Mouse (Mus musculus) olfactory bulb, adult 2 months (tissue): ENCODE measurements around the gene Alox12. TPM values are rescaled to one million over a fixed set of nuclear protein-coding genes. Genes with fewer than 3 reads are reported as not detected.

Source experiments
- H3K27ac ChIP-seq: fragments of 200-500 bp; 2 replicates; pipeline ENCODE4 v1.5.1; 2012; ENCODE audit warnings: low read depth, low read length; ENCODE audit not compliant: insufficient read depth
- H3K4me1 ChIP-seq: fragments of 200-500 bp; 2 replicates; pipeline ENCODE4 v1.6.1; 2012; ENCODE audit warnings: low read length; ENCODE audit not compliant: control insufficient read depth, insufficient read depth
- H3K4me3 ChIP-seq: fragments of 200-500 bp; 2 replicates; pipeline ENCODE4 v1.5.1; 2012; ENCODE audit warnings: mild to moderate bottlenecking, low read depth, low read length, moderate library complexity; ENCODE audit not compliant: insufficient read depth
- CTCF ChIP-seq: fragments of 200-500 bp; IDR thresholded peaks from 2 replicates; pipeline ENCODE4 v1.5.1; 2012; ENCODE audit warnings: low read depth, mild to moderate bottlenecking, low read length, moderate library complexity; ENCODE audit not compliant: insufficient read depth
- POLR2A ChIP-seq: fragments of 200-500 bp; IDR thresholded peaks from 2 replicates; pipeline ENCODE4 v1.6.1; 2012; ENCODE audit warnings: mild to moderate bottlenecking, low read depth, low read length, moderate library complexity; ENCODE audit not compliant: insufficient read depth
- WGBS: fragments of 180-500 bp; shearing (Covaris S2); methylation state at CpG from one replicate; pipeline ENCODE4 v1.1.7; 2018; 5-methylcytosine and 5-hydroxymethylcytosine counted together
- polyA plus RNA-seq: library from polyadenylated mRNA; stranded (reverse); fragments of >200 nt; gene quantifications from 2 replicates; pipeline ENCODE4 v1.2.4, GENCODE M21; 2012; ENCODE audit warnings: low replicate concordance; ENCODE audit not compliant: missing spikeins, insufficient read depth, insufficient read length

Gene Alox12
- polyA plus RNA-seq, 1 experiment, result not detected

DNA sequence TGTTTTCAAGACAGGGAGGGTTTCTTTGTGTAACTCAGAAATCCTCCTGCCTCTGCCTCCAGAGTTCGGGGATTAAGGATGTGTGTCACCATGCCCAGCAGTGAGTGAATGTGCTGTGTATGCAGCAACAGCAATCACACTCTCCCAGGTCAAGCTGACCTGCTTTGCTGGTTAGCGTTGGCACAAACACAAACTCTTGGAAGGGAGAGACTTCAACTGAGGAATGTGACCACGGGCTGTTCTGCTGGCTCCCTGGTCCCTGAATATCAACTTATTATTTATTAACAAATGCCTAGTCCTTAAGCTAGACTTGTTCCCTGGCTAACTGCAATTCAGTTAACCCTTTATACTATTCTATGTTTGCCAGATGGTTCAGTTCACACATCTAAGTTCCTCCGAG is 28.5 kb upstream of the Alox12 start:
- H3K4me3 ChIP-seq, result no peak overlapping the region
- no peaks in the 10 kb centered on the region for H3K4me1 ChIP-seq
- no peak for TF ChIP-seq POLR2A
- TF ChIP-seq CTCF, result no peak
- WGBS, result 85% methylated on average over 4 of the region's 4 CpGs
- H3K27ac ChIP-seq, result no peak overlapping the region

DNA sequence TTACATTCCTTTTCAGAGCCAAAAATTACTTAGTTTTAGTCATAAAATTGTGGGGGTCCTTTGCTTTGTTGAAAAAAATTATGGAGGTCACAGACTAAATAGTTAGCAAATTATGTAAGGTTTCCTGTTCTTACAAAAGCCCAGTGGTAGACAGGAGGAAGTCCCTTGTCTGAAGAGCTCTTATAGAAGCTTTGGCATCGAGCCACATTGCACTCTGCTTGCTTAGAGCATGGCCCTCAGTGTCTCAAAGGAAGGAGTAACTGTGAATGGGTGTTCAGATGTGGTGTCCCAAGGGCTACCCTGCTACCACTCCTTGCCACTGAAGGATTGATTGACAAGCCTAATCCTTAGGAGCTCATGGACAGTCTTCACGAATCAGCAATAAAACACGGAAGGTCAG is 25.3 kb upstream of the Alox12 start:
- Histone ChIP-seq H3K27ac (no peak overlapping the region), H3K4me1 (no peaks in the 10 kb centered on the region), H3K4me3 (no peak overlapping the region)
- TF ChIP-seq POLR2A (no peak), CTCF (no peak)
- 61% methylated on average over 3 of the region's 3 CpGs for WGBS

DNA sequence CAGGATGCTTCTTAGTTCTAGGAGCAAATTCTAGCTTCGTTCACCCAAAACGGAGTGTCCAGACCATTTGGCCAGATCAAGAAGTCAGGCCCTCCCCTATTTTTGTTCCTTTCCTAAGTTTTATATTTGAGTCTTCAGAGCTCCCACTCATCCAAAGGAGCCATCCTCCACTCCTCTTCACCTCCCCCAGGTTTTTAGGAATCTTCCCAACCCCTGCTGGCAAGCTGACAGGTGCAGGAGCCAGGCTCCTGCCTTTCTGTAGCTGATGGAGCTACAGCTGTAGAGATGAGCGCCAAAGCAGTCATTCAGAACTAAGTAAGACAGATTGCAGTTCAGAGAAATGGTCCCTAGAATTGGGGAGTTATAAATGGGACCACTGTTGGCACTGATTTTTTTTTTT is 23.8 kb upstream of the Alox12 start:
- H3K27ac ChIP-seq, result no peak overlapping the region
- no peak for TF ChIP-seq CTCF
- TF ChIP-seq POLR2A, result no peak
- H3K4me1 ChIP-seq, result no peaks in the 10 kb centered on the region
- H3K4me3 ChIP-seq, result no peak overlapping the region
- WGBS, result 92% methylated on average over 3 of the region's 3 CpGs

DNA sequence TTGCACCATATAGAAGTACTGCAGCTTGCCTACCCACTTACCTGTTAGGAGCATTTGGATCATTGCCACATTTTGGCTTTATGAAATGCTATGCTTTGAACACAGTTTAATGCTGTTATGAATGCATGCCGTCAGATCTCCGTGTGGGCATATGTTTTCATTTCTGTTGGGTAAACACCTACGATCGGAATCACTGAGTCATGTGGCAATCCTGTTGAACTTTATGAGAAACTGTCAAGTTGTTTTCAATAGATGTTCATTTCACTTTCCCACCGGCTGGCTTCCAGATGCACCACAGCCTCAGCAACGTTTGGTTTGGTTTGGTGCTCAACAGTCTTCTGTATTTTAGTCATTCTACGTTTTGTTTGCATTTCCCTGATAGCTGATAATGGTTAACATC is 16.5 kb upstream of the Alox12 start:
- TF ChIP-seq POLR2A (no peak), CTCF (no peak)
- WGBS, result 88% methylated on average over 7 of the region's 7 CpGs

DNA sequence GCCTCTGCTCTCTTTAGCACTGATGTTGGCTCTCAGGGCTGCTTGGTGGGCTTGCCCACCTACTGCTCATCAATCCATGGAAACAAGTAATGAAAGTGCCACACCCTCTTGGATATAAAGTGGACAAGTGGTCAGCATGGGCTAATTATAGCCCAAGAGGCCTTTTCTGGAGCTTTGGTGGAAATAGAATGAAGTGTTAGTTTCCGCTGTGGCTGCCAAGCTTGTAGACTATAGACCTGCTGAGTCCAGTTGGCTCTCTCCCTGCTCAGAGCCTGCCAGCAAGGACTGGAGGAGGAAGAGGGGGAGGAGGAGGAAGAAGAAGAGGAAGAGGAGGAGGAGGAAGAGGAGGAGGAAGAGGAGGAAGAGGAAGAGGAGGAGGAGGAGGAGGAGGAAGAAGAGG is 11.3 kb upstream of the Alox12 start:
- H3K27ac ChIP-seq, result no peak overlapping the region
- TF ChIP-seq CTCF, result no peak
- no peak for TF ChIP-seq POLR2A
- WGBS, result 66% methylated on average over 1 of the region's 1 CpGs

More for the DNA sequence above, 16.5 kb upstream of the Alox12 start:
- no peaks in the 10 kb centered on the region for H3K4me1 ChIP-seq
- no peak overlapping the region for H3K4me3 ChIP-seq
- no peak overlapping the region for H3K27ac ChIP-seq

DNA sequence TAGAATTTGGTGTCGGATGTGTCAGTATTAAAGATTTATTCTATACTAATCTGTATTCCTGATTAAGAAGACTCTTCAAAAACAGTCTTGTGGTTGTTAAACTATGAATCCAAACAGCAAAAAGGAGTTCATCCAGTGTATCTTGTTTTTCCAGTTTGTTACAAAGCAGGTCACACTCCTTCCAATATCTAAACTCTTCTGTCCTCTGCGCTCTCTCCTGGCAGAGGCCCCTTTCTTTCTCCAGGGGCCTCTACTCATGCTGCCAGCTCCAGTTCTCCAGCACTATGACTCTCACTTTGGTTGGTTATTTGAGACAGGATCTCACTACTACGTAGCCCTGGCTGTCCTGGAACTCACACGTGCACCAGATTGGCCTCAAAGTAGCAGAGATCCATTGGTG is 10.7 kb upstream of the Alox12 start:
- H3K4me1 ChIP-seq, result no peaks in the 10 kb centered on the region; the same call in 1 of the 2 replicates
- TF ChIP-seq CTCF (no peak), POLR2A (no peak)
- H3K27ac ChIP-seq, result no peak overlapping the region
- 77% methylated on average over 4 of the region's 4 CpGs for WGBS
- H3K4me3 ChIP-seq, result no peak overlapping the region

More for the DNA sequence above, 11.3 kb upstream of the Alox12 start:
- Histone ChIP-seq H3K4me3 (no peak overlapping the region), H3K4me1 (no peaks in the 10 kb centered on the region; the same call in 1 of the 2 replicates)

DNA sequence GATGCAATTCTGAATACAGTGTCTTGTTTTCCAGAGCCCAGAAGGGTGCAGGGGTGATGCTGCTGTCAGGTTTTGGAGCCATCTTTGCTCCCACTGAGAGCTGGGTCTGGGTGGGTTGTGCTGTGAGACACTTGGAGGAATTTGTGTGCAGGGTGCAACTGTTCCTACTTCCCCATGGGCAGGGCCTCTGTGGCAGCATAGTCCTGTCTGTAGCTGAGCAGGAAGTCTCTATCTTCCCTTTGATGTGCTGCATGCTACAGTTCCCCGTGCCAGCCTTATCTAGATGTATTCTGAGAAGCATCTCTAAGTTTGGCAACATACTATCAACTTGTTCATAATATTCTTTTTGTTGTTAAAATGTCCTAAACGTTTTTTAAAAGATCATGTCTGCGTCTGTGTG is 10.1 kb upstream of the Alox12 start:
- no peak overlapping the region for H3K4me3 ChIP-seq
- no peak overlapping the region for H3K27ac ChIP-seq
- TF ChIP-seq POLR2A (no peak), CTCF (no peak)
- WGBS, result 64% methylated on average over 3 of the region's 3 CpGs
- H3K4me1 ChIP-seq, result no peaks in the 10 kb centered on the region; the same call in 1 of the 2 replicates

DNA sequence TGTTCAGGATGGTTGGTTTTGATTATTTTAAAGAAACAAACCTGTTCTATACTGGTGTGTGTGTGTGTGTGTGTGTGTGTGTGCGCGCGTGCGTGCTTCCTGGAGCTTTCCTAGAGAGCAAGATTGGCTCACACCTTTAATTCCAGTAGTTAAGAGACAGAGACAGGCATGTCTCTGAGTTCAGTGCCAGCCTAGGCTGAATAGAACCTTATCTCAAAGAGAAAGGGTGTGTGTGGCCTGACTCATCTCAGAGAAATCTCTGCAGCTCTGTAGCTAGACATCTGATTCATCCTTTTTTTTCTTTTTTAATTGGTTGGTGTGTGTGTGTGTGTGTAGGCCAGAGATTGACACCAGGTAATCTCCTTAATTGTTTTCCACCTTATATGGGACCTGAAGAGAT is 3.9 kb upstream of the Alox12 start:
- H3K4me1 ChIP-seq, result peaks cover 12% of the 10 kb centered on the region
- WGBS, result 85% methylated on average over 4 of the region's 4 CpGs
- TF ChIP-seq CTCF, result no peak
- H3K4me3 ChIP-seq, result no peak overlapping the region
- no peak overlapping the region for H3K27ac ChIP-seq

DNA sequence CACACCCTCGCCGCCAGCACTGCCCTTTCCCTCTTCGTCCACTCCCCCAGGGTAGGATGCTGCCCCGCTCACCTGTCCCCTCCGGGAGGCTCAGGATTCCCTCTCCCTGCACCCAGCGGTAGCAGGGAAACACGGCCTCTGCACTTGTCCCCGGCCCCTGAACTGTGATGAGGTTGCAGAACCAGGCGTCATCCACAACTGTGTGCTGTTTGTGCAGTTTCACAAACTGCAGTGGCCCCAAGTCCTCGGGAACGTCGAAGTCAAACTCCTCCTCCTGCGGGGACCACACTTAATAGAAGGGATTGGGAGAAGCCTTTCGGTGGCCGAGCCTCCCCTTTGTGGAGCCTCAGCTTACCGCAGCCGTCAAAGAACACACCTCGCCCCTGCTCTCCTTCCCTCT is 816 bp downstream of the Alox12 start:
- Histone ChIP-seq H3K4me3 (0 out of 2 replicates have a peak overlapping the region, but pooled peaks have one; percentile 6), H3K4me1 (peaks cover 15% of the 10 kb centered on the region), H3K27ac (no peak overlapping the region)
- 4% methylated on average over 18 of the region's 18 CpGs for WGBS
- TF ChIP-seq CTCF, result no peak
- TF ChIP-seq POLR2A, result no peak

DNA sequence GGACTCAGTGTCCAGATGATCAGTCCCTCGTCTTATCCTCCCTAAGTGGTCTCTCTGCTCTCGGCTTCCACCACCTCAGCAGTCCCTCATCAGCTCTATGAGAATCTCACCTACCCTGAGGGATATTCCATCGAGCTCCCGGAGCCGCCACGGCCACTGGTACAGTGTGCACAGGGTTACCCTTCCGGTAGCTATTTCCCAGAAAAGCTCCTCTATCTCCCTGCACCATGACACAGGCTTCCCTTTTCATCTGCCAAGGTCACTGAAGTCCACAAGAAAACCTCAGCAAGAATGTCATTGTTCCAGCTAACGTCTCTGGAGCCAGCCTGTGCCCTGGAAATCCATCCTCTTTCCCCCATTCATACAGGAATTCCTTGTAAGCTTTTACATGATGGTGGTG is 3.3 kb downstream of the Alox12 start:
- Histone ChIP-seq H3K4me1 (peaks cover 15% of the 10 kb centered on the region), H3K4me3 (no peak overlapping the region), H3K27ac (no peak overlapping the region)
- WGBS, result 84% methylated on average over 8 of the region's 8 CpGs
- TF ChIP-seq POLR2A (no peak), CTCF (no peak)
